Mouse (Mus musculus): ENCODE measurements at regions not wholly inside any gene's neighbourhood (a gene's known extent, or its start where the extent isn't known, plus 50 kb on each side); places are given as distances from the start of the nearest gene placed in this dataset.

GRCm38 (mm10) chr13:63954305-63954704 lies 134.7 kb downstream of the Hsd17b3 start:
- Histone ChIP-seq H3K4me3 (ENCODE audit: insufficient read depth in 1 of 2, low read depth in 1 of 2, low read length in 2 of 2, poor library complexity in 1 of 2, severe bottlenecking in 1 of 2) (no peak overlapping the region), H3K9ac (ENCODE audit: insufficient read depth, low read depth, low read length, poor library complexity, severe bottlenecking) (no peak overlapping the region), H3K36me3 (ENCODE audit: control insufficient read depth, insufficient read depth, low read length, poor library complexity, severe bottlenecking) (no peaks in the 10 kb centered on the region), H3K9me3 (ENCODE audit: control insufficient read depth, insufficient read depth, low read depth, low read length) (0 out of 2 replicates have a peak, but pooled peaks cover 2% of the 10 kb centered on the region), H3K27ac (ENCODE audit: insufficient read depth, low read depth, low read length, poor library complexity, severe bottlenecking) (no peak overlapping the region), H3K4me1 (ENCODE audit: control insufficient read depth in 2 of 2, insufficient read depth in 2 of 2, low read length in 2 of 2, poor library complexity in 1 of 2) (peaks cover 0 to 2% of the 10 kb centered on the region in 2 experiments; a peak in 1 of 4 replicates)
- DNase-seq (ENCODE audit: low read depth, low spot score), result no peak
- in situ Hi-C loops (cut with MboI; ENCODE audit: low sequenced_read_pairs in 2 of 2, unreplicated experiment in 2 of 2), result no loop called here
- TF ChIP-seq ZC3H11A (IDR thresholded peaks at IDR 0.05; ENCODE audit: borderline replicate concordance, low read depth, low read length) (no peak), HCFC1 (IDR thresholded peaks at IDR 0.05; ENCODE audit: borderline replicate concordance, insufficient read depth, low read length) (no peak), ZNF384 (IDR thresholded peaks at IDR 0.05; ENCODE audit: low read depth, low read length) (no peak), CHD2 (IDR thresholded peaks at IDR 0.05; ENCODE audit: low read depth, low read length) (no peak)

GRCm38 (mm10) chr13:63951922-63952734 lies 136.9 kb downstream of the Hsd17b3 start:
- TF ChIP-seq CHD2 (IDR thresholded peaks at IDR 0.05; ENCODE audit: low read depth, low read length) (no peak), ZC3H11A (IDR thresholded peaks at IDR 0.05; ENCODE audit: borderline replicate concordance, low read depth, low read length) (no peak), ZNF384 (IDR thresholded peaks at IDR 0.05; ENCODE audit: low read depth, low read length) (no peak), MAFK (IDR thresholded peaks at IDR 0.05; ENCODE audit: insufficient read depth, low read depth, low read length) (no peak), HCFC1 (IDR thresholded peaks at IDR 0.05; ENCODE audit: borderline replicate concordance, insufficient read depth, low read length) (no peak)
- DNase-seq (ENCODE audit: low read depth, low spot score), result no peak

GRCm38 (mm10) chr13:63951136-63951535 lies 136.1 kb downstream of the Ercc6l2 start:
- no peak overlapping the region for H3K4me3 ChIP-seq (ENCODE audit: insufficient read depth in 1 of 2, low read depth in 1 of 2, low read length in 2 of 2, poor library complexity in 1 of 2, severe bottlenecking in 1 of 2)
- no peaks in the 10 kb centered on the region for H3K36me3 ChIP-seq (ENCODE audit: control insufficient read depth, insufficient read depth, low read length, poor library complexity, severe bottlenecking)
- DNase-seq (ENCODE audit: low read depth, low spot score), result no peak
- H3K9ac ChIP-seq (ENCODE audit: insufficient read depth, low read depth, low read length, poor library complexity, severe bottlenecking), result no peak overlapping the region
- peaks cover 0 to 3% of the 10 kb centered on the region in 2 experiments; a peak in 1 of 4 replicates for H3K4me1 ChIP-seq (ENCODE audit: control insufficient read depth in 2 of 2, insufficient read depth in 2 of 2, low read length in 2 of 2, poor library complexity in 1 of 2)
- H3K9me3 ChIP-seq (ENCODE audit: control insufficient read depth, insufficient read depth, low read depth, low read length), result no peaks in the 10 kb centered on the region
- H3K27ac ChIP-seq (ENCODE audit: insufficient read depth, low read depth, low read length, poor library complexity, severe bottlenecking), result no peak overlapping the region
- TF ChIP-seq MAFK (IDR thresholded peaks at IDR 0.05; ENCODE audit: insufficient read depth, low read depth, low read length) (no peak), ZNF384 (IDR thresholded peaks at IDR 0.05; ENCODE audit: low read depth, low read length) (no peak), ZC3H11A (IDR thresholded peaks at IDR 0.05; ENCODE audit: borderline replicate concordance, low read depth, low read length) (no peak), CHD2 (IDR thresholded peaks at IDR 0.05; ENCODE audit: low read depth, low read length) (no peak), HCFC1 (IDR thresholded peaks at IDR 0.05; ENCODE audit: borderline replicate concordance, insufficient read depth, low read length) (no peak)
- in situ Hi-C loops (cut with MboI; ENCODE audit: low sequenced_read_pairs in 2 of 2, unreplicated experiment in 2 of 2), result no loop called here

More at GRCm38 (mm10) chr13:63951922-63952734, 136.9 kb downstream of the Hsd17b3 start:
- H3K4me3 ChIP-seq (ENCODE audit: insufficient read depth in 1 of 2, low read depth in 1 of 2, low read length in 2 of 2, poor library complexity in 1 of 2, severe bottlenecking in 1 of 2), result no peak overlapping the region
- no peaks in the 10 kb centered on the region for H3K36me3 ChIP-seq (ENCODE audit: control insufficient read depth, insufficient read depth, low read length, poor library complexity, severe bottlenecking)
- in situ Hi-C loops (cut with MboI; ENCODE audit: low sequenced_read_pairs in 2 of 2, unreplicated experiment in 2 of 2), result no loop called here
- no peak overlapping the region for H3K27ac ChIP-seq (ENCODE audit: insufficient read depth, low read depth, low read length, poor library complexity, severe bottlenecking)
- no peak overlapping the region for H3K9ac ChIP-seq (ENCODE audit: insufficient read depth, low read depth, low read length, poor library complexity, severe bottlenecking)
- peaks cover 0 to 2% of the 10 kb centered on the region in 2 experiments; a peak in 1 of 4 replicates for H3K4me1 ChIP-seq (ENCODE audit: control insufficient read depth in 2 of 2, insufficient read depth in 2 of 2, low read length in 2 of 2, poor library complexity in 1 of 2)
- H3K9me3 ChIP-seq (ENCODE audit: control insufficient read depth, insufficient read depth, low read depth, low read length), result no peaks in the 10 kb centered on the region

Measured in ES-E14 (cell line).